Mouse (Mus musculus): ENCODE data around the gene Amfr. TPM values are rescaled to one million over a fixed set of nuclear protein-coding genes. Genes with fewer than 3 reads are reported as not detected.

The Amfr gene
- polyA plus RNA-seq, 1 experiment from 2014 or later, result 43.3 TPM

DNA sequence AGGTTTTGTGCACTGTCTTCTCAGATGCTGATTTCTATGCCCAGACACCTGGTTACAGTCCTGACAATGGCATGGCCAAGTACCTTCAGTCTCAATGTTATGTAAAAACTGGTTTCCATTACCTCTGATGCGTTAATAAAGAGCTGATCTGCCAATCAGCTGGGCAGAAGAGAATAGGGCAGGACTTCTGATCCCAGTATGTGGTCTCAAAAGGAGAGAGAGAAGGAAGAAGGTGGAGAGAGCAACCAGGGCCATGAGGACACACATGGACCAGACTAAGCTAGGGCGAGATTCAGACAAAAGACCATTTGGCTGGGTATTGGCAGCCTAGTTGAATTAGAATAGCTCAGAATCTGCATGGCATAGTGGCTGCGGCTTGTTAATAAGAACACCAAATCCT, 21.0 kb upstream of the Amfr start:
- WGBS, result 83% methylated on average over 3 of the region's 3 CpGs

DNA sequence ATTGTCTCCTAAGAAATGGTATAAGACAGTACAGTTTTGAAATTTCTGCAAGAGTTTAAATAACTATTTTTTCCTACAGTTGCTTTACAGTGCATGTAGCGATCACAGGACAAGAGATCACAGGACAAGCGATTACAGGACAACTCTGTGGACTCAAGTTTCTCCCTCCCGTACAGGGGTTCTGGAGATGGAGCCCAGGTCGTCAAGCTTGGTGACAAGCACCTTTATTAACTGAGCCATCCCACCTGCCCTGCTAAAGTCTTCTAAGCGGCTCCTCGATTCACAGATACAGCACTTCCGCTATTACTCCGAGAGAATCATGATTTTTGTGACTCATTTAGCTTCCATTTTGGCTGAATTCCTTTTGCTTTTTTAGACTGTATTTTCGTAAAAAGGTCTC, 17.1 kb upstream of the Amfr start:
- Histone ChIP-seq H3K9me3 (replicated peaks; ENCODE audit: control insufficient read depth, low read length) (no peaks in the 10 kb centered on the region), H3K4me3 (ENCODE audit: low read length) (no peak overlapping the region), H3K27me3 (ENCODE audit: control insufficient read depth, insufficient read depth, low read length) (no peaks in the 10 kb centered on the region), H3K4me1 (ENCODE audit: control insufficient read depth, insufficient read depth, low read length) (peaks cover 9% of the 10 kb centered on the region), H3K36me3 (ENCODE audit: control insufficient read depth, insufficient read depth) (peaks cover 43% of the 10 kb centered on the region), H3K27ac (ENCODE audit: low read length) (no peak overlapping the region), H3K9ac (ENCODE audit: low read length) (no peak overlapping the region), H3K4me2 (ENCODE audit: low read depth, low read length) (no peak overlapping the region)
- 93% methylated on average over 9 of the region's 9 CpGs for WGBS
- no peak for ATAC-seq (replicated peaks; ENCODE audit: extremely low read depth, insufficient read depth, low FRiP score)

More for the DNA sequence above, 21.0 kb upstream of the Amfr start:
- Histone ChIP-seq H3K4me2 (ENCODE audit: low read depth, low read length) (no peak overlapping the region), H3K4me3 (ENCODE audit: low read length) (no peak overlapping the region), H3K27ac (ENCODE audit: low read length) (no peak overlapping the region), H3K9me3 (replicated peaks; ENCODE audit: control insufficient read depth, low read length) (no peaks in the 10 kb centered on the region), H3K9ac (ENCODE audit: low read length) (no peak overlapping the region), H3K4me1 (ENCODE audit: control insufficient read depth, insufficient read depth, low read length) (peaks cover 22% of the 10 kb centered on the region), H3K27me3 (ENCODE audit: control insufficient read depth, insufficient read depth, low read length) (no peaks in the 10 kb centered on the region), H3K36me3 (ENCODE audit: control insufficient read depth, insufficient read depth) (peaks cover 17% of the 10 kb centered on the region)
- ATAC-seq (replicated peaks; ENCODE audit: extremely low read depth, insufficient read depth, low FRiP score), result no peak

DNA sequence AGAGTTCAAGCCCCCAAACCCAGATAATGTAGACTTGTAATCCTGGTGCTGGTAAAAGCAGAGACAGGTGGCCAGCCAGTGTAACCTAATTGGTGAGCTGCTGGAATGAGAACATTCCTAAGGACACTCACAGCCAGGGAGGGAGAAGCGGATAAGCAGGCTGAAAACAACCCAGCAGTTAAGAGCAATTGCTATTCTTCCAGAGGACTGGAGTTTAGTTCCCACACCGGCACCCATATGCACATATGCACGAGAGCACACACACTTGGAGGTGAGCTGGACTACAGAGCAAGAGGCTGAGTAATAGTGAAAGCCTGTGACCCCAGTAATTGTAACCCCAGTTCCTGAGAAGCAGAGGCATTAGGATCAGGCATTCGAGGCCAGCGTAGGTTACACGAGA, 11.3 kb upstream of the Amfr start:
- H3K27me3 ChIP-seq (ENCODE audit: control insufficient read depth, insufficient read depth, low read length), result no peaks in the 10 kb centered on the region
- H3K36me3 ChIP-seq (ENCODE audit: control insufficient read depth, insufficient read depth), result peaks cover 54% of the 10 kb centered on the region
- no peaks in the 10 kb centered on the region for H3K9me3 ChIP-seq (replicated peaks; ENCODE audit: control insufficient read depth, low read length)
- H3K4me1 ChIP-seq (ENCODE audit: control insufficient read depth, insufficient read depth, low read length), result no peaks in the 10 kb centered on the region
- no peak overlapping the region for H3K27ac ChIP-seq (ENCODE audit: low read length)
- H3K4me2 ChIP-seq (ENCODE audit: low read depth, low read length), result no peak overlapping the region
- 85% methylated on average over 6 of the region's 6 CpGs for WGBS
- no peak overlapping the region for H3K9ac ChIP-seq (ENCODE audit: low read length)
- H3K4me3 ChIP-seq (ENCODE audit: low read length), result no peak overlapping the region
- no peak for ATAC-seq (replicated peaks; ENCODE audit: extremely low read depth, insufficient read depth, low FRiP score)

DNA sequence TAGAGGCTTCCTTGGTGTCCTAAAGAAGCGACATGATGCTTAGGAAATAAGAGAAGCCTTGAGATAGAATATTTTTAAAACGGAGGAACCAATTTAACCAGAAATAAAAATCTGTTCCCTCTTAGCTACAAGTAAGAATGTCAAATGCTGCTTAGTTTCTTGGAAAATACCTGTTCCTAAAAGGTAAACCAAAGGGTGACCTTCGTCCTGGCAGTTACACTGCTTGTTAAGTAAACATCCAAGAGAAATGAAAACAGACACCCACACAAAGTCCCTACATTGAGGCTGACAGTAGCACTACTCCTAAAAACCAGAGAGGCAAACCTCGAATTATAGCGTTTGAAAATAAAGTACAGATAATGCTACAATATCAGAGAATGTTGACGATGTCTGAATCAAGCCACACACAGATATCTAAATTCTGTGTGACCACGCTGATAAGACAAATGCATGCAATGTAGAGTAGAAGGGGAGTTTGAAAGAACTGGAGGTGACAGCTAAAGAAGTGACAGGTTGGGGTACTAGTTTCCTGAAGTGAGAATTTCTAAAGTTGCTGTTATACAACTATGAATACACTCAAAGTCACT, 477 bp upstream of the Amfr start:
- Histone ChIP-seq H3K9me3 (replicated peaks; ENCODE audit: control insufficient read depth, low read length) (no peaks in the 10 kb centered on the region), H3K4me2 (ENCODE audit: low read depth, low read length) (peak overlapping the region; percentile 93), H3K27ac (ENCODE audit: low read length) (peak overlapping the region; percentile 95), H3K4me1 (ENCODE audit: control insufficient read depth, insufficient read depth, low read length) (peaks cover 28% of the 10 kb centered on the region), H3K36me3 (ENCODE audit: control insufficient read depth, insufficient read depth) (no peaks in the 10 kb centered on the region), H3K27me3 (ENCODE audit: control insufficient read depth, insufficient read depth, low read length) (no peaks in the 10 kb centered on the region), H3K9ac (ENCODE audit: low read length) (peak overlapping the region; percentile 99), H3K4me3 (ENCODE audit: low read length) (peak overlapping the region; percentile 99)
- ATAC-seq (replicated peaks; ENCODE audit: extremely low read depth, insufficient read depth, low FRiP score), result no peak
- 19% methylated on average over 7 of the region's 7 CpGs for WGBS

DNA sequence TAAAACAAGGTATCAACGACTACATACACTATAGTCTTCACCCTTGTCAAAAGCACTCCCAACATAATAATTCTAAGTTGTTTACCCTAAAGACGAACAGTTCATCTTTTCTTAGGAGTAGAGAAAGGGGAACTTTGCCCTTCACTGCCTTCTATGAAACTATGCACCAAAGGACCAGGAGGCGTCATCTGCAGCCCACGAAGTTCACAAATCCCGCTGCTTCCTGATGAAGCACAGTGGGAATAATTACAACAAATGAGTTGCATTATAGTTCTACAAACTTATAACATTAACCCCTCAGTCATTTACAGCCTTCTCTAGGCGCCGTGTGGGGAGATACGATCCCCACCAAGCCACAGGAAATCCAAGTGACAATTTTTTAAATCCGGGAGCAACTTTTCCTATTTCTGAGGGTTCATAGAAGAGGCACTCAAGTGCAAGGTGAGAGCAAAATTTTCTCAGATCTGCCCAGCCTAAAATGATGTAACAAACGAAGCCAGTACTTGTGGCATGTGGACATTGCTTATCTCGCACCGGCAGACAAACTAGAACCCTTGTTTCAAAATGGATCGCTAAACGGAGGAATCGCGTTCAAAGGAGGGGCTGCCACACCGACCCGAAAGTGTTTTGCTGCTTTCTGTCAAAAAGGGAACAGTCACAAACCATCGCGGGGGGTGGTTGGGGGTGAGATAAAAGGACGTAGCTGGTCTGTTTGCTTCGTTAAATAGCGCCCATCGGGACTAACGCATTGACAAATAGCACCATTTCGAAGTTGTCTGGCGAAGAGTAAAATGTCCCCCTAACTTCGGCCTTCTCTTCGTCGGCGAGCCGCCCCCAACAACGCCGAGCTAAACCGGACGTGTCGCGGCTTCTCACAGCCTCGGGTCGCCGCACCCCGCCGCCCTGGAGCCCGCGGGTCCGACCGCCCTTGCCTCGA, 1.3 kb downstream of the Amfr start:
- no peaks in the 10 kb centered on the region for H3K27me3 ChIP-seq (ENCODE audit: control insufficient read depth, insufficient read depth, low read length)

DNA sequence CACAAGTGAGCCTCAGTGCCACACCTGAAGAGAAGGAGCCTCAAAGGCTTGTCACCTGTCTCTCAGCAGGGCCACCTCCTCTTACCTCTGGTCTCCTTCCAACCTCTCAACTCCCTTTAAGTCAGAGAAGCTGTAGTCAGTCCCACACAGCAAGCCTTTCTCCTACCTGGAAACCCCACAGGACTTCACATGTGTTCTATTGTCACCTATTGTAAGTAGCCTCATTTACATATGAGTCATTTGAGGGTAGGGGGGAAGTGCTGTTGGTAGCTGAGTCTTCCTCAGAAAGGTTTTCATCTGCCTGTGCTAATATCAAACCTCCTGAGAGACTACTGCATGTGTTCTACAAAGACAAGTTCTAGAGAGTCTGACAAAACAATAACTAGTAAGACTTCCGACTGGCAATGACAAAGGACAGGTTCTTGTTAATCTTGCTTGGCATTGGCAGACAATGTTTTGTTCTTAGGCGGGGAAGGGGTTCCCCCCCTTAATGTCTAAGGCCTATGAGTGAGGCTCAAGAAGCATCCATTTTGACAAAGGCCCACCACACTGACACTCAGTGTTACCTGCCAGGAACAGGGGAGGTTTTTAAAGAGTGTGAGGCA, 2.4 kb downstream of the Amfr start:
- Histone ChIP-seq H3K4me2 (ENCODE audit: low read depth, low read length) (peak overlapping the region; percentile 23; the same call in 1 of the 2 replicates), H3K4me1 (ENCODE audit: control insufficient read depth, insufficient read depth, low read length) (peaks cover 28% of the 10 kb centered on the region), H3K9ac (ENCODE audit: low read length) (no peak overlapping the region), H3K4me3 (ENCODE audit: low read length) (no peak overlapping the region), H3K27ac (ENCODE audit: low read length) (no peak overlapping the region), H3K9me3 (replicated peaks; ENCODE audit: control insufficient read depth, low read length) (no peaks in the 10 kb centered on the region), H3K27me3 (ENCODE audit: control insufficient read depth, insufficient read depth, low read length) (no peaks in the 10 kb centered on the region), H3K36me3 (ENCODE audit: control insufficient read depth, insufficient read depth) (no peaks in the 10 kb centered on the region)
- WGBS, result 66% methylated on average over 2 of the region's 2 CpGs
- ATAC-seq (replicated peaks; ENCODE audit: extremely low read depth, insufficient read depth, low FRiP score), result no peak

More for the DNA sequence above, 1.3 kb downstream of the Amfr start:
- ATAC-seq (replicated peaks; ENCODE audit: extremely low read depth, insufficient read depth, low FRiP score), result no peak
- H3K9ac ChIP-seq (ENCODE audit: low read length), result peak overlapping the region; percentile 99
- H3K4me1 ChIP-seq (ENCODE audit: control insufficient read depth, insufficient read depth, low read length), result peaks cover 28% of the 10 kb centered on the region
- peak overlapping the region; percentile 95 for H3K27ac ChIP-seq (ENCODE audit: low read length)
- H3K4me3 ChIP-seq (ENCODE audit: low read length), result peak overlapping the region; percentile 99
- no peaks in the 10 kb centered on the region for H3K9me3 ChIP-seq (replicated peaks; ENCODE audit: control insufficient read depth, low read length)
- peak overlapping the region; percentile 93 for H3K4me2 ChIP-seq (ENCODE audit: low read depth, low read length)
- WGBS, result 4% methylated on average over 48 of the region's 48 CpGs
- no peaks in the 10 kb centered on the region for H3K36me3 ChIP-seq (ENCODE audit: control insufficient read depth, insufficient read depth)

DNA sequence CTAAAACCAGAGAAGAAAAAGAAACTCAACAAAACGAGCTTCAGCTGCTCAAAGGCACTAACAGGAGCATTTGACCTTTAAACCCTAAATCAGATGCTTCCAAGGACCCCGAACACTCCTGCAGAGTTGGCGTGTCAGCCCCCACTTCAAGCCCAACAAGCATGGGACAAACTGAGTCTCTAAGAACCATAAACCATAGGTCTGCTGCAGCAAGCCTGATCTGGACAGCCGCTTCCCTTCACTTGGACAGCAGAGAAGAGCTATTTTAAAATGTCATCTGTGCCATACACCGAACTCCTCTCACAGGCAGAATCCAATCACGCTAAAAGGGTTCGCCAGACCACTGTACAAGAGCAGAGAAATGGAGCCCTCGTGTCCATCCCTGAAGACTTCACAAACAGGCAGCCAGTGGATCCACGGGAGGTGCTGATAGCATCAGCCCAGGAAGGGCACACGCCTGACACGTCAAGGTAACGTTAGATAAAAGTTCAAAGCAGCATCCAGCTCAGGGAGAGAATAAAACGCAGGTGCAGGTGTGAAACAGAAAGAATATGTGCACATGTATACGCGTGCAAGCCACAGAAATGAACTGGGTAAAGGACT, 3.3 kb downstream of the Amfr start:
- no peaks in the 10 kb centered on the region for H3K27me3 ChIP-seq (ENCODE audit: control insufficient read depth, insufficient read depth, low read length)
- WGBS, result 44% methylated on average over 15 of the region's 15 CpGs
- H3K36me3 ChIP-seq (ENCODE audit: control insufficient read depth, insufficient read depth), result peaks cover 4% of the 10 kb centered on the region; the same call in 1 of the 2 replicates
- no peaks in the 10 kb centered on the region for H3K9me3 ChIP-seq (replicated peaks; ENCODE audit: control insufficient read depth, low read length)
- no peak overlapping the region for H3K9ac ChIP-seq (ENCODE audit: low read length)
- ATAC-seq (replicated peaks; ENCODE audit: extremely low read depth, insufficient read depth, low FRiP score), result no peak
- 0 out of 2 replicates have a peak overlapping the region, but pooled peaks have one; percentile 9 for H3K27ac ChIP-seq (ENCODE audit: low read length)
- no peak overlapping the region for H3K4me2 ChIP-seq (ENCODE audit: low read depth, low read length)
- no peak overlapping the region for H3K4me3 ChIP-seq (ENCODE audit: low read length)
- peaks cover 28% of the 10 kb centered on the region for H3K4me1 ChIP-seq (ENCODE audit: control insufficient read depth, insufficient read depth, low read length)

DNA sequence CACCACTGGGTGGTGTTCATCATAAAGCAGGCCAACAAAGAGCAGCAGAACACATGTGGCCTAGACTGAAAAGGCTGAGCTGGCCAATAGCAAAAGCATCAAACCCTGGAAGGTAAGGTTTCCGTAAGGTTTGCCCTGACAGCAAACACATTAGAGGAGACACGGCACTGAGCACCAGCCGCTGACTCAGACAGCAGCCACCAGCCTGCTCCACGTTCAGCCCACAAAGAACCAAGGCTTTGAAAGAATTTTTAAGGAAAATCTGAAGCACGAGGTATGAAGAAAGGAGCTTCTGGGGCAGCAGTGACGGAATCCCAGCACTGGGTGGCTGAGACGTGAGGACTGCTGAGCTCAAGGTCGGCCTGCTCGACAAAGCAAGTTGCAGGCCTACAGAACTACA, 8.5 kb downstream of the Amfr start:
- no peak overlapping the region for H3K4me3 ChIP-seq (ENCODE audit: low read length)
- no peak overlapping the region for H3K4me2 ChIP-seq (ENCODE audit: low read depth, low read length)
- ATAC-seq (replicated peaks; ENCODE audit: extremely low read depth, insufficient read depth, low FRiP score), result no peak
- 87% methylated on average over 9 of the region's 9 CpGs for WGBS
- no peaks in the 10 kb centered on the region for H3K9me3 ChIP-seq (replicated peaks; ENCODE audit: control insufficient read depth, low read length)
- H3K4me1 ChIP-seq (ENCODE audit: control insufficient read depth, insufficient read depth, low read length), result peaks cover 6% of the 10 kb centered on the region
- H3K27me3 ChIP-seq (ENCODE audit: control insufficient read depth, insufficient read depth, low read length), result no peaks in the 10 kb centered on the region
- peaks cover 32% of the 10 kb centered on the region for H3K36me3 ChIP-seq (ENCODE audit: control insufficient read depth, insufficient read depth)
- no peak overlapping the region for H3K9ac ChIP-seq (ENCODE audit: low read length)
- H3K27ac ChIP-seq (ENCODE audit: low read length), result no peak overlapping the region

Measured in heart, embryonic 16.5 days (tissue).